Mouse (Mus musculus) intestine, embryonic 14.5 days (tissue): Measurements from ENCODE around the gene Nr2c2ap. TPM values are rescaled to one million over a fixed set of nuclear protein-coding genes. Genes with fewer than 3 reads are reported as not detected.
A peak's percentile ranks its signal among the peaks of the same experiment; 100 is the strongest.

Experiments
- ATAC-seq: fragments of 200-750 bp; cut with Nextera tagmentation; replicated peaks from 2 replicates; pipeline ENCODE4 v1.8.0; 2017; ENCODE audit warnings: low read depth, moderate number of reproducible peaks, moderate TSS enrichment, moderate library complexity; ENCODE audit not compliant: low FRiP score, low TSS enrichment
- DNase-seq: peaks from one replicate; pipeline ENCODE4 v3.0.0-alpha.2; 2018; ENCODE audit warnings: low spot score
- H3K27ac ChIP-seq: fragments of 300-500 bp; sonication (generic); 2 replicates; pipeline ENCODE4 v1.5.1; 2014; ENCODE audit warnings: low read depth, mild to moderate bottlenecking, control low read depth
- H3K27me3 ChIP-seq: fragments of 300-500 bp; sonication (generic); replicated peaks from 2 replicates; pipeline ENCODE4 v1.6.1; 2014; ENCODE audit warnings: low read length, control low read depth; ENCODE audit not compliant: control insufficient read depth, insufficient read depth
- H3K36me3 ChIP-seq: fragments of 300-500 bp; sonication (generic); 2 replicates; pipeline ENCODE4 v1.6.1; 2014; ENCODE audit warnings: low read length, control low read depth; ENCODE audit not compliant: control insufficient read depth, insufficient read depth
- H3K4me1 ChIP-seq: fragments of 300-500 bp; sonication (generic); replicated peaks from 2 replicates; pipeline ENCODE4 v1.6.1; 2014; ENCODE audit warnings: low read length, control low read depth, mixed read lengths; ENCODE audit not compliant: control insufficient read depth, insufficient read depth
- H3K4me2 ChIP-seq: fragments of 300-500 bp; sonication (generic); 2 replicates; pipeline ENCODE4 v1.6.1; 2014; ENCODE audit warnings: low read length
- H3K4me3 ChIP-seq: fragments of 300-500 bp; sonication (generic); 2 replicates; pipeline ENCODE4 v1.5.1; 2014; ENCODE audit warnings: low read depth, low read length, control low read depth, mixed read lengths
- H3K9ac ChIP-seq: fragments of 300-500 bp; sonication (generic); 2 replicates; pipeline ENCODE4 v1.6.1; 2014; ENCODE audit warnings: mild to moderate bottlenecking, low read length
- H3K9me3 ChIP-seq: fragments of 300-500 bp; sonication (generic); 2 replicates; pipeline ENCODE4 v1.6.1; 2016; ENCODE audit warnings: low read length, control low read depth; ENCODE audit not compliant: control insufficient read depth
- WGBS: fragments of 180-500 bp; shearing (Covaris S2); extraction: QIAGEN DNeasy Blood & Tissue Kit; methylation state at CpG from one replicate; pipeline ENCODE4 v1.1.7; 2014; 5-methylcytosine and 5-hydroxymethylcytosine counted together
- microRNA-seq: library from miRNA; unstranded; fragments of <30 nt; microRNA quantifications from one replicate; pipeline ENCODE4, GENCODE M21; 2016
- polyA plus RNA-seq: library from polyadenylated mRNA; unstranded; fragments of >200 nt; fragmentation: Nextera tagmentation; extraction: Ambion mirVana; gene quantifications from 2 replicates; pipeline ENCODE4 v1.2.1, GENCODE M21; 2014

Nr2c2ap gene
- polyA plus RNA-seq, 1 experiment from 2014 or later: 29.5 TPM

DNA sequence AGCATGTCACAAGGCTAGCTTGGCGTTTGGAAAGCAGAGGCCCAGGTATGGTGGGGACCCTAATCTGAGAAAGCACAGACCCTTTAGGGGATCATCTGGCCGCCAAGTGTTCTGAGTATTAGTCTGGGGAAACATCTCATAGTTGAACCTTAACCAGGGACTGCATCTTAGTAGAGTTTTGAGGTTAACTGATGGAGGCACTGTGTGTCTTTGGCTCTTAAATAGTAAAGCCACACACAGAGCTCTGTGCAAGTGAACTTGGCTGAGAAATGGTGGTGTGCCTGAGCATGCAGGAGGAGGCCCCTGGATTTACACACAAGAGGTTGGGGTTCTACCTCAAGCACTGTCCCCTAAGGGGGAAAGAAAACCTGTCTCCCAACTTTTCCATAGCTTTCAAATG, 47.1 kb downstream of the Nr2c2ap start:
- Histone ChIP-seq H3K9me3 (no peaks in the 10 kb centered on the region), H3K4me1 (peaks cover 3% of the 10 kb centered on the region), H3K4me2 (no peak overlapping the region), H3K27ac (no peak overlapping the region), H3K36me3 (peaks cover 44% of the 10 kb centered on the region), H3K9ac (no peak overlapping the region), H3K4me3 (no peak overlapping the region), H3K27me3 (no peaks in the 10 kb centered on the region)
- ATAC-seq (no peak), DNase-seq (no peak)
- 88% methylated on average over 2 of the region's 2 CpGs for WGBS

DNA sequence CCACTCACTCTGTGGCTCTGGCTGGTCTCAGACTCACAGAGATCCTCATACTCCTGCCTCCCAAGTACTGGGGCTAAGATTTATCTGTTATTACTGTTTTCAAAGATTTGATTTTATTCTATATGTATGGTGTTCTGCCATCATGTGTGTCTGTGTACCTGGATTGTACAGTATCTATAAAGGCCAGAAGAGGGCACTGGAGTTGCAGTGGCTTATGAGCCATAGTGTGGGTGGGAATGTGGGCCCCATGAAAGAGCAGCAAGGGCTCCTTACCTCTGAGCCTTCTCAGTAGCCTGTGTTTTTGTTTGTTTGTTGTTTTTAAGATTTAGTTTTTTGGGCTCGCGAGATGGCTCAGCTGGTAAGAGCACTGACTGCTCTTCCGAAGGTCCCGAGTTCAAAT, 47.9 kb downstream of the Nr2c2ap start:
- Histone ChIP-seq H3K27ac (no peak overlapping the region), H3K9me3 (no peaks in the 10 kb centered on the region), H3K36me3 (peaks cover 46% of the 10 kb centered on the region), H3K27me3 (no peaks in the 10 kb centered on the region), H3K4me1 (no peaks in the 10 kb centered on the region; the same call in 1 of the 2 replicates), H3K4me3 (no peak overlapping the region), H3K9ac (no peak overlapping the region), H3K4me2 (no peak overlapping the region)
- ATAC-seq (no peak), DNase-seq (no peak)
- WGBS: 98% methylated on average over 4 of the region's 4 CpGs

DNA sequence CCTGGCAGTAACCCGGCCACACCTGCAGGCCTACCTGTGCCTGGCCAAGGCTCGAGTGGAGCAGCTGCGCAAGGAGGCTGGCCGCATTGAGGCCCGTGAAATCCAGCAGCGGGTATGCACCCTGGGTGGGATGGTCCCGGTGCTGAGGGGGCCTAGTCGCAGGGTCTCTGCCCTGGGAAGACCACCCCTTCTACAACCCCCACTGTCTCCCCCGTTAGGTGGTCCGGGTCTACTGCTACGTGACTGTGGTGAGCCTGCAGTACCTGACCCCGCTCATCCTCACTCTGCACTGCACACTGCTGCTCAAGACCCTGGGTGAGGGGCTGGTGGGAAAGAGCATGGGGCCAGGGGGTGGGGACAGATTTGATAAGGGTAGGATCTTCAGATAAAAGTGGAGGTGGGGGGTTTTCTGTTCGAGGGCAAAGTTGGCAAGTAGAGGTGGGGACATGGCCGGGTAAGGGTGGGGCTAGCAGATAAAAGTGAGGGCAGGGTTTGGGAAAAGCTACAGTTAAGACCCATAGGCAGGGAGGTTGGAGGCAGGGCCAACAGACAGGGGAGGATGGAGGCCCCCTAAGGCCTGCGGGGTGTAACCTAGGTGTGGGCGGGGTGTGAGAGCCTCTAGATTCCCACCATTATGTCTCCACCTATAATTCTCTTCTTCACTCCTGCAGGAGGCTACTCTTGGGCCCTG, 50.2 kb downstream of the Nr2c2ap start:
- no peak for DNase-seq
- no peak overlapping the region for H3K4me2 ChIP-seq
- no peak; the same call in 1 of the 2 replicates for ATAC-seq
- H3K9me3 ChIP-seq: no peaks in the 10 kb centered on the region
- no peak overlapping the region for H3K9ac ChIP-seq
- H3K27me3 ChIP-seq: no peaks in the 10 kb centered on the region
- 61% methylated on average over 16 of the region's 16 CpGs for WGBS
- no peak overlapping the region for H3K4me3 ChIP-seq
- H3K36me3 ChIP-seq: peaks cover 46% of the 10 kb centered on the region
- no peaks in the 10 kb centered on the region; the same call in 1 of the 2 replicates for H3K4me1 ChIP-seq
- H3K27ac ChIP-seq: no peak overlapping the region

DNA sequence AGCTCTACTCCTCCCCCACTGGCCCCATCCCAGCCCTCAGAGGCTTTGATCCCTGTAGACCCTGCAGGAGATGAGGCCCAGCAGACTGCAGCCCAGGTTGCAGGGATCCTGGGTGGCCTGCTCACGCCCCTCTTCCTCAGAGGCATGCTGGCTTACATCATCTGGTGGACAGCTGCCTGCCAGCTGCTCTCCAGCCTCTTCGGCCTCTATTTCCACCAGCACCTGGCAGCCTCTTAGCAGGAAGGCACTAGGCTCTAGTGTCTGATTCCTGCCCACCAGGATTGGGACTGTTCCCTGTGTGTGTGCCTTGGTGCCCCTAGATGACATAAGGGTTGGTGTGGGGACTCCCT, 50.7 kb downstream of the Nr2c2ap start:
- peak; percentile 54 for ATAC-seq
- Histone ChIP-seq H3K27me3 (no peaks in the 10 kb centered on the region), H3K9ac (no peak overlapping the region), H3K9me3 (no peaks in the 10 kb centered on the region), H3K27ac (no peak overlapping the region), H3K4me2 (no peak overlapping the region), H3K4me1 (no peaks in the 10 kb centered on the region; the same call in 1 of the 2 replicates), H3K4me3 (no peak overlapping the region), H3K36me3 (peaks cover 41% of the 10 kb centered on the region)
- 28% methylated on average over 2 of the region's 2 CpGs for WGBS
- no peak for DNase-seq

DNA sequence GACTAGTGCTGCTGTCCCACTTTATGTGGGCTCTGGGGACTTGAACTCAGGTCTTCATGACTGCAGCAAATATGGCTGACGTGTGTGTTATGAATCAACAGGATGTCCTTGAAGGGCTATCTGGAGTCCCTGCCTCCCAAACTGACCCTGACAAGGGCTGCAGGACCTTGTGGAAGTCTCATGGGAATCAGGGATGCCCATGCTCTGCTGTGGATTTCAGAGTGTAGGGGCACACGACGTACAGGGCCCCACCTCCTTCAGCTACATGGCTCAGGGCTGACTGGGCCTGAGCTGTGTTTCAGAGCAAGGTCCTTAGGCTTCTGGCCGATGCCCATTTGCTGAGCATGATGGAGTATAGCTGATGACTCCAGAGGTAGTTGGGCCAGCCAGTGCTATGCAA, 52.1 kb downstream of the Nr2c2ap start:
- 86% methylated on average over 4 of the region's 4 CpGs for WGBS

More for the DNA sequence above, 52.1 kb downstream of the Nr2c2ap start:
- no peak overlapping the region for H3K4me2 ChIP-seq
- peaks cover 33% of the 10 kb centered on the region for H3K36me3 ChIP-seq
- H3K27me3 ChIP-seq: no peaks in the 10 kb centered on the region
- DNase-seq: no peak
- no peaks in the 10 kb centered on the region for H3K9me3 ChIP-seq
- no peak for ATAC-seq
- H3K4me3 ChIP-seq: no peak overlapping the region
- H3K4me1 ChIP-seq: no peaks in the 10 kb centered on the region; the same call in 1 of the 2 replicates
- no peak overlapping the region for H3K9ac ChIP-seq
- H3K27ac ChIP-seq: no peak overlapping the region

Small RNA genes lying within 50 kb of the gene (microRNA-seq; reads per million reads assigned to microRNA genes)
- not detected for gene Mir7066

Other genes starting within 250 kb of the Nr2c2ap start
- 0.44 and 0.57 TPM in 2 replicates for gene Cilp2, start 243.6 kb upstream of the Nr2c2ap start, polyA plus RNA-seq
- gene Tssk6, start 229.1 kb upstream of the Nr2c2ap start, polyA plus RNA-seq: 3.3 and 4.0 TPM in 2 replicates
- gene Ndufa13, start 228.8 kb upstream of the Nr2c2ap start, polyA plus RNA-seq: 215 and 222 TPM in 2 replicates
- 4.1 and 5.0 TPM in 2 replicates for gene Yjefn3, start 228.6 kb upstream of the Nr2c2ap start, polyA plus RNA-seq
- gene Gatad2a, start 134.9 kb upstream of the Nr2c2ap start, polyA plus RNA-seq: 51.9 and 57.4 TPM in 2 replicates
- 46.9 and 54.5 TPM in 2 replicates for gene Mau2, start 88.6 kb upstream of the Nr2c2ap start, polyA plus RNA-seq
- 34.2 and 34.4 TPM in 2 replicates for gene Sugp1, start 88.5 kb upstream of the Nr2c2ap start, polyA plus RNA-seq
- 1.9 and 3.0 TPM in 2 replicates for gene Tm6sf2, start 58.4 kb upstream of the Nr2c2ap start, polyA plus RNA-seq
- gene Hapln4, start 47.9 kb upstream of the Nr2c2ap start, polyA plus RNA-seq: not detected in 2 replicates
- 1.9 TPM in 2 replicates for gene Ncan, start 10.5 kb upstream of the Nr2c2ap start, polyA plus RNA-seq
- gene Rfxank, start 7.8 kb downstream of the Nr2c2ap start, polyA plus RNA-seq: 11.6 and 15.1 TPM in 2 replicates
- 49.2 and 50.8 TPM in 2 replicates for gene Borcs8, start 8.2 kb downstream of the Nr2c2ap start, polyA plus RNA-seq
- gene Mef2b, start 8.4 kb downstream of the Nr2c2ap start, polyA plus RNA-seq: 0.13 and 0.43 TPM in 2 replicates
- gene Tmem161a, start 41.0 kb downstream of the Nr2c2ap start, polyA plus RNA-seq: 44.1 and 50.8 TPM in 2 replicates
- gene Slc25a42, start 81.0 kb downstream of the Nr2c2ap start, polyA plus RNA-seq: 3.9 and 4.0 TPM in 2 replicates
- 28.1 and 31.7 TPM in 2 replicates for gene Sugp2, start 102.9 kb downstream of the Nr2c2ap start, polyA plus RNA-seq
- gene Armc6, start 103.1 kb downstream of the Nr2c2ap start, polyA plus RNA-seq: 24.4 and 25.8 TPM in 2 replicates
- 33.5 and 34.7 TPM in 2 replicates for gene Homer3, start 151.5 kb downstream of the Nr2c2ap start, polyA plus RNA-seq
- gene Ddx49, start 171.2 kb downstream of the Nr2c2ap start, polyA plus RNA-seq: 47.5 and 49.7 TPM in 2 replicates
- gene Cope, start 171.2 kb downstream of the Nr2c2ap start, polyA plus RNA-seq: 331 and 336 TPM in 2 replicates
- 4.3 and 4.6 TPM in 2 replicates for gene Cers1, start 184.4 kb downstream of the Nr2c2ap start, polyA plus RNA-seq
- 1.8 and 2.1 TPM in 2 replicates for gene Gdf1, start 198.5 kb downstream of the Nr2c2ap start, polyA plus RNA-seq
- gene Upf1, start 221.9 kb downstream of the Nr2c2ap start, polyA plus RNA-seq: 16.6 and 19.4 TPM in 2 replicates
- gene Comp, start 242.2 kb downstream of the Nr2c2ap start, polyA plus RNA-seq: 0.44 and 0.77 TPM in 2 replicates